Mouse (Mus musculus) intestine, embryonic 14.5 days (tissue): ENCODE results near the gene Gadd45gip1. TPM values are rescaled to one million over a fixed set of nuclear protein-coding genes. Genes with fewer than 3 reads are reported as not detected.
A peak's percentile ranks its signal among the peaks of the same experiment; 100 is the strongest.

ENCODE experiments used
- ATAC-seq: fragments of 200-750 bp; cut with Nextera tagmentation; replicated peaks from 2 replicates; pipeline ENCODE4 v1.8.0; 2017; ENCODE audit warnings: low read depth, moderate number of reproducible peaks, moderate TSS enrichment, moderate library complexity; ENCODE audit not compliant: low FRiP score, low TSS enrichment
- DNase-seq: peaks from one replicate; pipeline ENCODE4 v3.0.0-alpha.2; 2018; ENCODE audit warnings: low spot score
- H3K27ac ChIP-seq: fragments of 300-500 bp; sonication (generic); 2 replicates; pipeline ENCODE4 v1.5.1; 2014; ENCODE audit warnings: low read depth, mild to moderate bottlenecking, control low read depth
- H3K27me3 ChIP-seq: fragments of 300-500 bp; sonication (generic); replicated peaks from 2 replicates; pipeline ENCODE4 v1.6.1; 2014; ENCODE audit warnings: low read length, control low read depth; ENCODE audit not compliant: control insufficient read depth, insufficient read depth
- H3K36me3 ChIP-seq: fragments of 300-500 bp; sonication (generic); 2 replicates; pipeline ENCODE4 v1.6.1; 2014; ENCODE audit warnings: low read length, control low read depth; ENCODE audit not compliant: control insufficient read depth, insufficient read depth
- H3K4me1 ChIP-seq: fragments of 300-500 bp; sonication (generic); replicated peaks from 2 replicates; pipeline ENCODE4 v1.6.1; 2014; ENCODE audit warnings: low read length, control low read depth, mixed read lengths; ENCODE audit not compliant: control insufficient read depth, insufficient read depth
- H3K4me2 ChIP-seq: fragments of 300-500 bp; sonication (generic); 2 replicates; pipeline ENCODE4 v1.6.1; 2014; ENCODE audit warnings: low read length
- H3K4me3 ChIP-seq: fragments of 300-500 bp; sonication (generic); 2 replicates; pipeline ENCODE4 v1.5.1; 2014; ENCODE audit warnings: low read depth, low read length, control low read depth, mixed read lengths
- H3K9ac ChIP-seq: fragments of 300-500 bp; sonication (generic); 2 replicates; pipeline ENCODE4 v1.6.1; 2014; ENCODE audit warnings: mild to moderate bottlenecking, low read length
- H3K9me3 ChIP-seq: fragments of 300-500 bp; sonication (generic); 2 replicates; pipeline ENCODE4 v1.6.1; 2016; ENCODE audit warnings: low read length, control low read depth; ENCODE audit not compliant: control insufficient read depth
- WGBS: fragments of 180-500 bp; shearing (Covaris S2); extraction: QIAGEN DNeasy Blood & Tissue Kit; methylation state at CpG from one replicate; pipeline ENCODE4 v1.1.7; 2014; 5-methylcytosine and 5-hydroxymethylcytosine counted together
- polyA plus RNA-seq: library from polyadenylated mRNA; unstranded; fragments of >200 nt; fragmentation: Nextera tagmentation; extraction: Ambion mirVana; gene quantifications from 2 replicates; pipeline ENCODE4 v1.2.1, GENCODE M21; 2014

Gene Gadd45gip1
- polyA plus RNA-seq, 1 experiment from 2014 or later: 60.8 TPM

DNA sequence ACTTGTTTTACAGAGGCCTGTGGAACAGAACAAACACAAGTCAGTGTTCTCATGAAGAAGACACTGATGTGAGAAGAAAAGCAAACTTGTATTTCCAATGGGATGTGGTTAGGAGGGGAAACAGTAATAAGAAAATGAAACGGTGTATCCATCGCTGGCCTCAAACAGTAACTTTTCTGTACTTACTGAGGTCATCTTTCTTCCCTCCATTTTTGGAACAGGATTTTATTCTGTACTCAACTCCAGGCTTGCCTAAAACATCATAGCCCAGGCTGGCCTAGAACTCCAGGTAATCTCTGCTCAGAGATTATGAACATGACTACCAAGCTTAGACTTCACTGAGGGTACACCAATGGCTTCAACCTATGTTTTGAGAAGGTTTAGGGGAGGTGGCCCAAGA is 8.1 kb downstream of the Gadd45gip1 start:
- Histone ChIP-seq H3K9ac (peak overlapping the region; percentile 94), H3K4me3 (peak overlapping the region; percentile 90), H3K4me2 (peak overlapping the region; percentile 78), H3K9me3 (no peaks in the 10 kb centered on the region), H3K36me3 (peaks cover 78% of the 10 kb centered on the region), H3K27me3 (no peaks in the 10 kb centered on the region), H3K27ac (peak overlapping the region; percentile 84; the same call in 1 of the 2 replicates), H3K4me1 (peaks cover 33% of the 10 kb centered on the region)
- 94% methylated on average over 2 of the region's 2 CpGs for WGBS
- no peak for ATAC-seq
- DNase-seq: no peak

DNA sequence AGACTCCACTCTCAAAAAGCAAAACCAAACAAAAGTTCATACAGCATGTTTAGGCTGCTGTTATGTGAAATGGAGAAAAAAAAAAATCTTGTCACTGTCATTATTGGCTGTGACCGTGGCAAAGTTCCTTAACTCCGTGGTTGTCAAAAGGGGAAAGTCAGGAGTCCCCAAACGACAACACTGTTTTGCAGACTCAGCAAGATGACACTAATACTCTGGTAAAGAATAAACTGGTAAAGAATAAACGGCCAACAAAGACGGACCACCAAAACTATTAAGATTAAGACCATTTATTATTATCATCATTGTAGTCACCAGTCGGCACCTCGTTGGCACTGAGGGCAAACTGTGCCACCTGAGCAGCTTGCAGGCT is 8.5 kb downstream of the Gadd45gip1 start:
- 1% methylated on average over 7 of the region's 7 CpGs for WGBS
- Histone ChIP-seq H3K27ac (peak overlapping the region; percentile 84), H3K4me2 (peak overlapping the region; percentile 78), H3K9me3 (no peaks in the 10 kb centered on the region), H3K36me3 (peaks cover 78% of the 10 kb centered on the region), H3K4me3 (peak overlapping the region; percentile 90), H3K9ac (peak overlapping the region; percentile 94), H3K27me3 (no peaks in the 10 kb centered on the region), H3K4me1 (peaks cover 33% of the 10 kb centered on the region)
- ATAC-seq: no peak
- DNase-seq: no peak

DNA sequence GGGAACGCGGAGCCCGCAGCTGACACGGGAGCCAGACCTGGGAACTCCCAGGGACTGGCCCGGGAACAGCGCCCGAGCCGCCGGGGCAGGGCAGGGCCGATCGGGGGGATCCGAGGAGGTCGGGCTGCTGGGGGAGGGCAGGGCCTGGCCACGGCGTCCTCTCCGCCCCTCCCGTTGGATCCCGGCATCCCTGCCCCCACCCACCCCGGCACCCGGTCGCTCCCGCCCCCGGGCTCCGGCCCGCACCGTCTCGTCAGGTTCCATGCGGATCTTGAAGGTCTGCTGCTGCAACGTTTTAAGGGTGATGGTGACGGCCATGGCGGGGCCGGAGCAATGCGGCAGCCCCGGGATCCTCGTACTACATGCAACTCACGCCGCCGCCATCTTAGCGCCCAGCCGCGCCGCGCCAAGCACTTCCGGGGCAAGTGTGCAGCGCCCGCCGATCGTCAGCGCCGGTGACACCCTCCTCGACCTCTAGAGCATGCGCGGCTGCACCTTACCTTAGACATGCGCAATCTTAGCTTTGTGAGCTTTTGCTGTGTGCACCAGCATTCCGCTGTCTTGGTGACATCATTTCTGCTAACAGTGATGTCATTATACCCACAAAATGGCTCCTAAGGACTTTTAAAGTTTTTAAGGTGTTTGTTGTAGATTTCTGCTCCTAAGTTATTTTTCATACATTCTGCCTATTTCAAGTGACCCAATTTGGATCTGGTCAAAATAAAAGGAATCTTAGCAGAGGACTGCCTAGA is 9.1 kb downstream of the Gadd45gip1 start, which contains the start of gene Rad23a:
Gene Rad23a (minus strand): TSS at position 418 of the 752 bp plus-strand sequence.
- H3K4me3 ChIP-seq: peak within 1 kb of the TSS; percentile 90

DNA sequence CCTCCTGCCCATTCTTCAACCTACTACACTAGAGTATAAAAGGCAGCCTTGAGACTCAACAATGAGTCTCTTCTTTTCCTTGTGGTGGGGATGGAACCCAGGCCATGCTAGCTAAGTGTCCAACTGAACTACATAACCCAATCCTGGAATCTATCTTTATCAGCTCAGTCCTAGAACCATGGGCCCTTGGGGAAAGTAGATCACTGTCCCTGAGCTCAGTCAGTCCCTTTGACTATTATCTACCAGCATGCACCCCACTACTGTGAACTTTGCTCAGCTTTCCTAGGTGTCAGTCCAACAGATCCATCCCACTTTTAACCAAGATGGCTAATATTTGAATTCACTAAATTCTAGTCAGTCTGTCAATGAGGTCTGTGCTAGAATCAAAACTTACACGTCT is 10.2 kb downstream of the Gadd45gip1 start:
- H3K9ac ChIP-seq: no peak overlapping the region
- H3K4me2 ChIP-seq: no peak overlapping the region
- no peaks in the 10 kb centered on the region for H3K9me3 ChIP-seq
- H3K4me3 ChIP-seq: no peak overlapping the region
- H3K36me3 ChIP-seq: peaks cover 70% of the 10 kb centered on the region
- H3K27ac ChIP-seq: no peak overlapping the region; the same call in 1 of the 2 replicates
- peaks cover 30% of the 10 kb centered on the region for H3K4me1 ChIP-seq
- ATAC-seq: no peak
- no peak for DNase-seq
- 81% methylated on average over 1 of the region's 1 CpGs for WGBS
- no peaks in the 10 kb centered on the region for H3K27me3 ChIP-seq

More for the DNA sequence above, 9.1 kb downstream of the Gadd45gip1 start, which contains the start of gene Rad23a:
- H3K27me3 ChIP-seq: no peaks in the 10 kb centered on the region
- H3K4me2 ChIP-seq: peak within 1 kb of the TSS; percentile 78
- DNase-seq (peak; percentile 92), ATAC-seq (peak; percentile 94)
- H3K9me3 ChIP-seq: no peaks in the 10 kb centered on the region
- H3K4me1 ChIP-seq: peaks cover 33% of the 10 kb centered on the region
- peaks cover 78% of the 10 kb centered on the region for H3K36me3 ChIP-seq
- peak within 1 kb of the TSS; percentile 84 for H3K27ac ChIP-seq
- peak within 1 kb of the TSS; percentile 94 for H3K9ac ChIP-seq
- WGBS: 1% methylated on average over 55 of the region's 55 CpGs

DNA sequence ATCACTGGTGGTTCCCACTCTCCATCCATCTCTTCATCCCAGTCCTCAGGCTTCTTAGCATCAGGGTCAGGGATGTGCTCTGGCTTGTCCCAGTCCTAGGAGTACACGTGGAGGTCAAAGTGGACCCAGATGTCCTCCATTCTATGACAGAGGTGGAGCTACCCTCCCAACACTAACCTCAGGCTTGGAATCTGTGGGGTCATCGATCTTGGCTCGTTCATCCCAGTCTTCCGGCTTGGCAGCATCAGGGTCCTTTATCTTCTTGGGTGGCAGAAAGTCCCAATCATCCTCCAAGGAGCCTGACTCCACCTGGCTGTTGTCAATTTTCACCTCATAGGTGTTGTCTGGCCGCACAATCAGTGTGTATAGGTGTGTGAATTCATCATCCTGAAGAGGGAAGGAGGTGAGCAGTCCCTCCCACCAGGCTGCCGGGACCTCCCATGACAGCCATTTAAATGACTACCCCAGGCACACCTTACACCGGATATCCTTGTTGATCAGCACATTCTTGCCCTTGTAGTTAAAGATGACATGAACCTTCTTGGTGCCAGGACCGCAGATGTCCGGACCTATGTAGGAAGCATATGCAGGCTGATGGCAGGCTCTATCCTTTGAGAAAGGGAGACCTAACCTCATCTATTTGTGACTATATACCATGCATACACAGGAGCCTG is 13.2 kb downstream of the Gadd45gip1 start:
- Histone ChIP-seq H3K27me3 (no peaks in the 10 kb centered on the region), H3K27ac (no peak overlapping the region), H3K4me2 (peak overlapping the region; percentile 73), H3K36me3 (peaks cover 47% of the 10 kb centered on the region), H3K9ac (peak overlapping the region; percentile 99; the same call in 1 of the 2 replicates), H3K9me3 (no peaks in the 10 kb centered on the region), H3K4me3 (peak overlapping the region; percentile 99), H3K4me1 (peaks cover 34% of the 10 kb centered on the region)
- WGBS: 81% methylated on average over 9 of the region's 9 CpGs
- DNase-seq (no peak), ATAC-seq (no peak)

DNA sequence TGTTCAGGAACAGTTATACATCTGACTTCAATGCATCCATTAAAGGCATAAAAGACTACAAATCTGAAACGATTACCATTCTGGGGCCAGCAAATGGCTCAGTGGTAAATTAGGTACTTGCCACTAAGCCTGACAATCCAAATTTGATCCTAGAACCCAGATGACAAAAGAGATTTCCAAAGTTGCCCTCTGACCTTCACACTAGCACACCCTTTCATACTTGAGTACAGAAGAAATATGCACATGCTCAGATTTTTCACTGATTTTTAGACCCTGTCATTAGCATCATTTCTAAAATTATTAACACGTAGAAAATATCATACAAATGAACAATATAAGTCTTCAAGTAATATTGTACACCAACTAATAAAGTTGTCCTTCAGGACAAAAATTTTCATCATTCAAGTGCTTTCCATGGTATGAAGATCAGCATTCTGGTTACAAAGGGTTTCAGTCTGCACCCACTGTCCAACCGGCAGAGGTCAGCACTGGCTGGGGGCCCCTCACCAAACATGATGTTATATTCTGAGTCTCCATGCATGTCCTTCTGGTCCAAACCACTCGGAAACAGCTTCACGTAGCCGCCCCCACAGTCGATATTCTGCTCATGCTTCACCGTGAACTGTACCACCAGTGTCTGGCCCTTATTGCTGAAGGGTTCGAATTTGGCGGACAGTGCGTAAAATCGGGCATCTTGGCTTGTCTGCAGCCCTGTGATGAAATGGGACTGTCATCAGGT is 14.2 kb downstream of the Gadd45gip1 start:
- DNase-seq (peak; percentile 70), ATAC-seq (no peak)
- Histone ChIP-seq H3K9me3 (no peaks in the 10 kb centered on the region), H3K27me3 (no peaks in the 10 kb centered on the region), H3K27ac (peak overlapping the region; percentile 79; the same call in 1 of the 2 replicates), H3K4me1 (peaks cover 33% of the 10 kb centered on the region), H3K4me2 (peak overlapping the region; percentile 73), H3K9ac (peak overlapping the region; percentile 99), H3K36me3 (peaks cover 47% of the 10 kb centered on the region), H3K4me3 (peak overlapping the region; percentile 99)
- WGBS: 12% methylated on average over 12 of the region's 12 CpGs

DNA sequence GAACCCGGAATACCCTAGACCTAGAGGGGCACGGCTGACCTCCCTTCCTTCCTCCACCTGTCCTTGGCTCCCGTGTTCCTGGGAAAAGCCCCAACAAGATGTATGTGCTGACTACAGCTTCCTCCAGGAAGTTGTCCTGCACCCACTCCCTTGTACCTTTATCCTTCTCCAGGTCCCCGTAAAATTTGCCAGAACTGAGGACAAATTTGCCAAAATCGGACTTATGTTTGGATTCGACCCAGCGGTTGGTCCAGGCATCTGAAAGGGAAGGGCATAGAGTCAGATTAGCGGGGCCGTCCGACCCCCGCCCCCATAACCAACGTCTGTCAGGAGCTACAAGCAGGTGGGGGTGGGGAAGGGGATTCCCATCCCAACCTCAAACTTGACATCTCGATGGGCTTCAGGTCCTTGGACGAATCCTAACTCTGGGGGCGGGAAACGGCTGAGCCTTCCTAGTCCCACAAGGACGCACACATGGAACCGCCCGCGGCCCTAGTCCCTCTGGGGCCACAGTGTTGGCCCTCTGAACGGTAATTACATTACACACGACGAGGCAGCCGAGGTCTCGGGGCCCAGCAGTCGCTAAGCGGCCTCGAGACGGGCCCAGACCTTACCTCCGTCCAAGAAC is 14.9 kb downstream of the Gadd45gip1 start:
- Histone ChIP-seq H3K9me3 (no peaks in the 10 kb centered on the region), H3K4me3 (peak overlapping the region; percentile 99), H3K4me2 (peak overlapping the region; percentile 73), H3K4me1 (peaks cover 33% of the 10 kb centered on the region), H3K27me3 (no peaks in the 10 kb centered on the region), H3K36me3 (peaks cover 45% of the 10 kb centered on the region), H3K9ac (peak overlapping the region; percentile 99), H3K27ac (peak overlapping the region; percentile 79)
- under 1% methylated on average over 30 of the region's 30 CpGs for WGBS
- ATAC-seq: no peak
- no peak for DNase-seq
